Mouse (Mus musculus): Measurements from ENCODE around the gene Gm20843.
"Not testable (repeated sequence)": the region's sequence is repeated elsewhere in the genome, so short reads cannot be mapped to it uniquely, and the experiment has no call there.

Gene Gm20843

DNA sequence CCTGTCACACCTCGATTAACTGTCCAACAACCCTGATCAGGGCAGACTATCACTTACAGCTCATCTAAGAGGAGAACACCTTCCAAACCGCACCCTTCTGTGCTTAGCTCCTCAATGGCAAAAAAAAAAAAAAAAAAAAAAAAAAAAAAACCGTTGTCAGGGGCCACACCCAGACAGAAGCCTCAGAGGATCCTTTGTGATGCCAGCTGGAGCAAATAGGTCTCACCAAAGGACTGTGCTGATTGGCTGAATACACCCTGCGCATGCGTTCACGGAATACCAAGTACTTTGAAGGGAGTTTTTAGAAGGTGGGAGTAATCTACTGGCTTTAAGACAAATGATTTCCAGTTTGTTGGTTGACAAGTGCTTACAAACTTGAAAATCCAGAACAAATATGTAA lies at the start of gene Gm20843:
Gene Gm20843 (minus strand): TSS at position 101 of the 400 bp plus-strand sequence.
- in situ Hi-C loops (cut with MboI; ENCODE audit: unreplicated experiment in 2 of 2): not testable (repeated sequence)

Measured in v-Abl transformed pro-B cells (cell line).